Mouse (Mus musculus) CH12.LX (cell line): Measurements from ENCODE around the gene Lyz1. TPM values are rescaled to one million over a fixed set of nuclear protein-coding genes. Genes with fewer than 3 reads are reported as not detected.
"Not testable (repeated sequence)": the region's sequence is repeated elsewhere in the genome, so short reads cannot be mapped to it uniquely, and the experiment has no call there.

Experiments
- DNase-seq: peaks from one replicate; pipeline ENCODE4 v3.0.0-alpha.2; 2013; ENCODE audit errors: extremely low read depth
- H3K27ac ChIP-seq: 2 replicates; pipeline ENCODE4 v1.5.1; 2012; ENCODE audit warnings: low read depth, mild to moderate bottlenecking, control low read depth, moderate library complexity; ENCODE audit not compliant: insufficient read depth
- H3K27me3 ChIP-seq: replicated peaks from 2 replicates; pipeline ENCODE3; 2012; ENCODE audit warnings: inconsistent platforms
- H3K36me3 ChIP-seq, 2 experiments: replicated peaks in 1 of 2; 2 replicates each; pipeline versions ENCODE3 to v1.6.1; 2012; ENCODE audit warnings: inconsistent platforms in 1 of 2, low read length in 1 of 2, mild to moderate bottlenecking in 1 of 2, mixed read lengths in 1 of 2, moderate library complexity in 1 of 2; ENCODE audit not compliant: control insufficient read depth in 1 of 2, insufficient read depth in 1 of 2
- H3K4me1 ChIP-seq, 2 experiments: 2 replicates each; pipeline ENCODE4 v1.6.1; 2012; ENCODE audit warnings: inconsistent platforms in 1 of 2, moderate library complexity in 1 of 2; ENCODE audit not compliant: insufficient read depth in 2 of 2, control insufficient read depth in 1 of 2
- H3K4me2 ChIP-seq: 2 replicates; pipeline ENCODE4 v1.6.1; 2012; ENCODE audit warnings: low read depth, mild to moderate bottlenecking, control low read depth; ENCODE audit not compliant: poor library complexity, insufficient read depth, severe bottlenecking
- H3K4me3 ChIP-seq, 3 experiments: fragments of 150-350 bp in 1 of 3; sonication (generic) in 1 of 3; replicated peaks in 1 of 3; 2 replicates each; pipeline versions ENCODE3 to v1.5.1; 2011 to 2012; ENCODE audit warnings: low read depth in 2 of 3, low read length in 2 of 3, mild to moderate bottlenecking in 2 of 3, moderate library complexity in 2 of 3, control low read depth in 1 of 3, improper control_type of control experiment in 1 of 3, inconsistent platforms in 1 of 3, mixed read lengths in 1 of 3; ENCODE audit not compliant: poor library complexity in 1 of 3
- H3K79me2 ChIP-seq: replicated peaks from 2 replicates; pipeline ENCODE4 v1.6.1; 2012; ENCODE audit warnings: mild to moderate bottlenecking, moderate library complexity; ENCODE audit not compliant: control insufficient read depth, poor library complexity, insufficient read depth, severe bottlenecking; ENCODE audit errors: extremely low read depth
- H3K9ac ChIP-seq: 2 replicates; pipeline ENCODE4 v1.6.1; 2012; ENCODE audit warnings: low read depth, mild to moderate bottlenecking, control low read depth, moderate library complexity; ENCODE audit not compliant: insufficient read depth
- H3K9me3 ChIP-seq: replicated peaks from 2 replicates; pipeline ENCODE3; 2012; ENCODE audit warnings: low read length, inconsistent platforms, mixed read lengths
- BHLHE40 ChIP-seq: IDR thresholded peaks from 2 replicates; pipeline ENCODE4 v1.6.1; 2011; ENCODE audit warnings: mild to moderate bottlenecking, low read depth, low read length, improper control_type of control experiment
- CHD2 ChIP-seq: IDR thresholded peaks from 2 replicates; pipeline ENCODE4 v1.6.1; 2011; ENCODE audit warnings: low read length, improper control_type of control experiment
- CTCF ChIP-seq, 2 experiments: IDR thresholded peaks in 1 of 2; conservative IDR thresholded peaks in 1 of 2; 2 replicates each; pipeline ENCODE4 v1.5.1; 2011 to 2012; ENCODE audit warnings: low read depth in 2 of 2, low read length in 2 of 2, improper control_type of control experiment in 1 of 2, inconsistent platforms in 1 of 2, mild to moderate bottlenecking in 1 of 2, moderate library complexity in 1 of 2
- E2F4 ChIP-seq: IDR thresholded peaks from 2 replicates; pipeline ENCODE4 v1.6.1; 2011; ENCODE audit warnings: low read depth, low read length, improper control_type of control experiment; ENCODE audit not compliant: insufficient replicate concordance
- GABPA ChIP-seq: IDR thresholded peaks from 2 replicates; pipeline ENCODE4 v1.6.1; 2012; ENCODE audit warnings: low read depth, low read length, improper control_type of control experiment, inconsistent platforms; ENCODE audit not compliant: insufficient replicate concordance
- HCFC1 ChIP-seq: IDR thresholded peaks from 2 replicates; pipeline ENCODE4 v1.6.1; 2012; ENCODE audit warnings: low read depth, mild to moderate bottlenecking, inconsistent platforms, low read length, improper control_type of control experiment
- JUN ChIP-seq: IDR thresholded peaks from 2 replicates; pipeline ENCODE4 v1.6.1; 2011; ENCODE audit warnings: low read depth, mild to moderate bottlenecking, low read length, improper control_type of control experiment, moderate library complexity; ENCODE audit not compliant: insufficient read depth
- MXI1 ChIP-seq: IDR thresholded peaks from 2 replicates; pipeline ENCODE4 v1.6.1; 2011; ENCODE audit warnings: mild to moderate bottlenecking, low read depth, low read length, improper control_type of control experiment
- NRF1 ChIP-seq: IDR thresholded peaks from 2 replicates; pipeline ENCODE4 v1.6.1; 2014; ENCODE audit warnings: low read depth, mild to moderate bottlenecking, inconsistent platforms, low read length, improper control_type of control experiment, moderate library complexity
- PAX5 ChIP-seq: IDR thresholded peaks from 2 replicates; pipeline ENCODE4 v1.6.1; 2012; ENCODE audit warnings: low read length, inconsistent platforms, mixed read lengths
- POLR2AphosphoS2 ChIP-seq: IDR thresholded peaks from 2 replicates; pipeline ENCODE4 v1.6.1; 2011; ENCODE audit warnings: low read depth, low read length, improper control_type of control experiment
- SMC3 ChIP-seq: IDR thresholded peaks from 2 replicates; pipeline ENCODE4 v1.6.1; 2011; ENCODE audit warnings: low read depth, low read length, improper control_type of control experiment
- TBP ChIP-seq: conservative IDR thresholded peaks from 2 replicates; pipeline ENCODE4 v1.6.1; 2011; ENCODE audit warnings: low read depth, low read length, improper control_type of control experiment
- ZKSCAN1 ChIP-seq: IDR thresholded peaks from 2 replicates; pipeline ENCODE4 v1.6.1; 2012; ENCODE audit warnings: low read depth, inconsistent platforms, low read length, improper control_type of control experiment, borderline replicate concordance
- ZMIZ1 ChIP-seq: IDR thresholded peaks from 2 replicates; pipeline ENCODE4 v1.6.1; 2012; ENCODE audit warnings: low read depth, mild to moderate bottlenecking, inconsistent platforms, low read length, improper control_type of control experiment
- ZNF384 ChIP-seq: IDR thresholded peaks from 2 replicates; pipeline ENCODE4 v1.6.1; 2012; ENCODE audit warnings: low read depth, low read length, improper control_type of control experiment, inconsistent platforms
- dilution Hi-C: fragments of 300-500 bp; cut with MboI; formaldehyde crosslinking; loops from 2 replicates; pipeline ENCODE4 v1.14.3; 2020; ENCODE audit warnings: low sequenced_read_pairs; ENCODE audit not compliant: extremely low pct_unique_long_range_greater_than_20kb, extremely low pct_ligation_motif_present
- in situ Hi-C: fragments of 300-500 bp; cut with MboI; formaldehyde crosslinking; loops from 3 replicates; pipeline ENCODE4 v1.14.3; 2019; ENCODE audit warnings: low sequenced_read_pairs, low pct_ligation_motif_present, low pct_unique_long_range_greater_than_20kb, mixed read lengths
- polyA plus RNA-seq: library from polyadenylated mRNA; unstranded; fragments of >175 nt; gene quantifications from 2 replicates; pipeline ENCODE4 v1.2.1, GENCODE M21; 2012; ENCODE audit warnings: low read depth; ENCODE audit not compliant: insufficient read length
- total RNA-seq, 2 experiments: library from RNA; depleted of rRNA; stranded (reverse); fragments of 300-350 nt in 1 of 2; fragments of >200 nt in 1 of 2; gene quantifications; 2 replicates each; pipeline ENCODE4 v1.2.3; 2012 to 2014

The Lyz1 gene
- total and polyA plus RNA-seq, 3 experiments = not detected

DNA sequence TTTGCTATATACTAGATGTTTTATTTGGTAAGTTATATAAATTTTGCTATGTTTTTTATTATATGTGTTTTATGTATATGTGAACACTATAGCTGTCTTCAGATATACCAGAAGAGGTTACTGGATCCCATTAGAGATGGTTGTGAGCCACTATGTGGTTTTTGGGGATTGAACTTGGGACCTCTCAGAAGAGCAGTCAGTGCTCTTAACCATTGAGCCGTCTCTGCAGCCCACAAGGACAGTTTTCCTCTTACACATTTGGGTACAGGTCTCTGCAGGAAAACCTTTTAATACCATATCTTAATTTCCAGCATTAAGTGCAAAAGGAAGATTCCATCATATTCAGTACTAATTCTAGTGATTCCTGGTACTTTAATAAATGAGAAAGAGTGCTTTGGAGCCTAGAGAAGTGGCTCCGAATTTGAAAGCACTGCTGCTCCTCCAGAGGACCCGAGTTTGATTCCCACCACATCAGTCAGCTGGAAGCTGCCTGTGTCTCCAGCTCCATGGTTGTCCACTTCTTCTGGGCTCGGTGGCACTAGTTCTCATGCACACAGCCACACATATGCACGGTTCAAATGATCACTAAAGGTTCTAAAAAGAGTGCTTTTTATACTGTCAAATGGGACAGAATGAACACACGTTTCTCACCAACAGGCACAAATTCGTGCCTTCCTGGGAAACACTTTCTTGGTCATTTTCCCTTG, 8.6 kb downstream of the Lyz1 start:
- Histone ChIP-seq H3K4me2 (no peak overlapping the region), H3K9me3 (no peaks in the 10 kb centered on the region), H3K79me2 (no peaks in the 10 kb centered on the region), H3K4me3 (no peak overlapping the region), H3K36me3 (no peaks in the 10 kb centered on the region), H3K9ac (no peak overlapping the region), H3K27ac (no peak overlapping the region), H3K4me1 (peaks cover 0 to 11% of the 10 kb centered on the region in 2 experiments; a peak in 1 of 4 replicates), H3K27me3 (peaks cover 2% of the 10 kb centered on the region)
- DNase-seq = no peak
- dilution Hi-C loops = no loop called here
- TF ChIP-seq JUN (no peak), ZMIZ1 (no peak), POLR2AphosphoS2 (no peak), ZNF384 (no peak), PAX5 (no peak), ZKSCAN1 (no peak), MXI1 (no peak), HCFC1 (no peak), CTCF (conservative IDR thresholded peaks at IDR 0.05 in 1 of 2, IDR thresholded peaks at IDR 0.05 in 1 of 2; ENCODE audit: low read depth in 2 of 2, low read length in 2 of 2) (no peak), E2F4 (no peak)
- in situ Hi-C loops = no loop called here

DNA sequence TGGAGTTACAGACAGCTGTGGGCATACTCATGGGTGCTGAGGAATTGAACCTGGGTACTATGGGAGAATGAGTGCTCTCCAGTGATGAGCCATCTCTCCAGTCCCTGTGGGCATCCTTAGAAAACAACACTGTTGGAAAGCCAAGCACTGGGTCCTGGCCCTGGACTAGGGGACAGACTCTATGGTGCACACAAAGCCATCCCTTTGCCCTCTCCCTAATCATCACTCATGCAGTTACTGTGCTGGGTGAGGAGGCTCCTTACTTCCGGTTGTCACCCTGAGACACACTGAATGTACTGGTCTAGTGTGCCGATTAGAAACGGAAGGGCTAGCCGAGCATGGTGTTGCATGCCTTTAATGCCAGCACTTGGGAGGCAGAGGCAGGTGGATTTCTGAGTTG, 9.5 kb downstream of the Lyz1 start:
- H3K27me3 ChIP-seq, H3K9ac ChIP-seq, dilution Hi-C loops, H3K27ac ChIP-seq, H3K4me2 ChIP-seq, in situ Hi-C loops, H3K36me3 ChIP-seq, DNase-seq, H3K79me2 ChIP-seq, H3K9me3 ChIP-seq, H3K4me3 ChIP-seq, H3K4me1 ChIP-seq: not testable (repeated sequence)

DNA sequence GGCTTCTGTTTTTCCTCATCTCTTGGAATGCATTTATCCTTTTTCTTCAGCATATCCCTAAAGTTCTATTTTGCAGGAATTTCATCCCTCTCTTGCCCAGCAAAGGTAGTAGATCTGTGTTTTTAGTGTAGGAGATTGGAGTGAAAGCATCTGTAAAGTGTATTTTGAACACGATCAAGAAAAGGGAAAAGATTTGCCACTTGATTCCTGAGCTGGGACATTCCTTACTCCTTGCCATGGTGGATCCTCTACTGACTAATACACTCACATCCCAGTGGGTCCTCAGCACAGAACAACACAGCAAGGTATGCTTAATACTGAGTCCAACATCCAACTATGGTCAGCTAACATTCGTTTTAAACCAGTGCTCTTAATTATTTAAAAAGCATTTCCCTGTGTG, 10.1 kb downstream of the Lyz1 start:
- H3K9ac ChIP-seq = no peak overlapping the region
- no peak overlapping the region for H3K4me2 ChIP-seq
- peaks cover 2% of the 10 kb centered on the region for H3K27me3 ChIP-seq
- no peak overlapping the region for H3K4me3 ChIP-seq
- DNase-seq = no peak
- H3K9me3 ChIP-seq = no peaks in the 10 kb centered on the region
- no peaks in the 10 kb centered on the region for H3K79me2 ChIP-seq
- dilution Hi-C loops (no loop called here), in situ Hi-C loops (no loop called here)
- H3K27ac ChIP-seq = no peak overlapping the region
- 0 out of 4 replicates have a peak, but pooled peaks cover 0 to 4% of the 10 kb centered on the region in 2 experiments for H3K4me1 ChIP-seq
- no peak for TF ChIP-seq TBP
- TF ChIP-seq GABPA = no peak
- no peak for TF ChIP-seq BHLHE40
- TF ChIP-seq MXI1 = no peak
- no peak for TF ChIP-seq CHD2
- TF ChIP-seq CTCF (conservative IDR thresholded peaks at IDR 0.05 in 1 of 2, IDR thresholded peaks at IDR 0.05 in 1 of 2; ENCODE audit: low read depth in 2 of 2, low read length in 2 of 2) = no peak
- no peak for TF ChIP-seq SMC3
- no peak for TF ChIP-seq JUN
- TF ChIP-seq POLR2AphosphoS2 = no peak
- TF ChIP-seq NRF1 = no peak
- TF ChIP-seq, all 38 proteins: peak for 0
- H3K36me3 ChIP-seq = no peaks in the 10 kb centered on the region
